Mouse (Mus musculus) adrenal gland, postnatal 10 days (tissue): Measurements from ENCODE around the gene Gm5662. TPM values are rescaled to one million over a fixed set of nuclear protein-coding genes. Genes with fewer than 3 reads are reported as not detected.
"Not testable (repeated sequence)": the region's sequence is repeated elsewhere in the genome, so short reads cannot be mapped to it uniquely, and the experiment has no call there.

Source experiments
- DNase-seq: peaks from one replicate; pipeline ENCODE4 v3.0.0; 2021; ENCODE audit warnings: mixed read lengths
- long read RNA-seq, 2 experiments: library from polyadenylated mRNA; stranded (forward); transcript quantifications; one replicate each; pipeline ENCODE4 v2.0.0; 2021
- total RNA-seq, 2 experiments: library from RNA; stranded (reverse); gene quantifications; 2 replicates each; pipeline ENCODE4 v1.2.3; 2021

Gm5662 gene
- not detected for total RNA-seq
- long read RNA-seq, experiment 1, result 0 reads
- long read RNA-seq, experiment 2, result 0 reads

GRCm38 (mm10) chr12:88274400-88274799 lies at the start of gene Gm5662:
Gene Gm5662, minus strand, starts transcription at chr12:88274500.
- DNase-seq, result not testable (repeated sequence)

GRCm38 (mm10) chr12:88323926-88324325 lies 49.6 kb upstream of the Gm5662 start, which contains the start of gene Gm5039:
Gene Gm5039, minus strand, starts transcription at chr12:88324026.
- not testable (repeated sequence) for DNase-seq

- DNase-seq, result no peak
Measured at GRCm38 (mm10) chr12:88314556-88314955, 40.3 kb upstream of the Gm5662 start.

- DNase-seq, result not testable (repeated sequence)
Measured at GRCm38 (mm10) chr12:88297171-88297570, 22.9 kb upstream of the Gm5662 start.

- DNase-seq, result not testable (repeated sequence)
Measured at GRCm38 (mm10) chr12:88293082-88293481, 18.8 kb upstream of the Gm5662 start.

- not testable (repeated sequence) for DNase-seq
Measured at GRCm38 (mm10) chr12:88285224-88285623, 10.9 kb upstream of the Gm5662 start.

- DNase-seq, result no peak
Measured at GRCm38 (mm10) chr12:88257241-88257640, 17.1 kb downstream of the Gm5662 start.

- DNase-seq, result not testable (repeated sequence)
Measured at GRCm38 (mm10) chr12:88255917-88256316, 18.4 kb downstream of the Gm5662 start.

- not testable (repeated sequence) for DNase-seq
Measured at GRCm38 (mm10) chr12:88250000-88250399, 24.3 kb downstream of the Gm5662 start, which contains the start of gene Gm8332. Gene Gm8332, minus strand, starts transcription at chr12:88250100.

GRCm38 (mm10) chr12:88245786-88246185 lies 28.5 kb downstream of the Gm5662 start:
- DNase-seq, result not testable (repeated sequence)

GRCm38 (mm10) chr12:88242940-88243339 lies 31.4 kb downstream of the Gm5662 start:
- not testable (repeated sequence) for DNase-seq

Other genes starting within 250 kb of the Gm5662 start
- gene Gm2056, start 247.5 kb downstream of the Gm5662 start, total RNA-seq, result not detected
- gene Gm16368, start 190.8 kb downstream of the Gm5662 start, total RNA-seq, result not detected
- not detected for gene Gm10436, start 92.4 kb downstream of the Gm5662 start, total RNA-seq
- gene Gm8332, start 24.4 kb downstream of the Gm5662 start, total RNA-seq, result not detected
- gene Gm5039, start 49.5 kb upstream of the Gm5662 start, total RNA-seq, result not detected
- gene Adck1, start 86.1 kb upstream of the Gm5662 start, total RNA-seq, result 10 to 100 TPM; 23.3 to 27.9 TPM